Mouse (Mus musculus): ENCODE measurements around the gene Hist1h2bg.
A peak's percentile ranks its signal among the peaks of the same experiment; 100 is the strongest.
"Not testable (repeated sequence)": the region's sequence is repeated elsewhere in the genome, so short reads cannot be mapped to it uniquely, and the experiment has no call there.

Hist1h2bg gene

DNA sequence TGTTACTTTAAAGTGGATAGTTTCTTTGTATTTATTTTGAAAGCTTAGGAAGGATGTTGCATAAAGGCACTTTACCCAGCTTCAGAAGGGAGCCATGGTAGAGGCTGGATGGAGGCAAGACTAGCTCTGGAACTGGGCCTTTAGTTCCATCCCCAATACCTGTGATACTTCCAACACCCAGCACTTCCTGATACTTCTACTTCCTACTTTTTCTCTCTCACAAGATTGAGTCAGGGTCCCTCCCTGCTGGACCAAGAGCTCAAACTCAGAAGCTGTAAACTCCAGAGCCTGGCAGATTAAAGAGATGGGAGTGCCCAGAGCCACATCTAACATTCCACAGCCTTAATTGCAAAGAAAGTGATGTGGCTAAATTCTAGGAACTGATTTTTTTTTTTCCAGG is 13.1 kb downstream of the Hist1h2bg start:
- DNase-seq, result no peak

DNA sequence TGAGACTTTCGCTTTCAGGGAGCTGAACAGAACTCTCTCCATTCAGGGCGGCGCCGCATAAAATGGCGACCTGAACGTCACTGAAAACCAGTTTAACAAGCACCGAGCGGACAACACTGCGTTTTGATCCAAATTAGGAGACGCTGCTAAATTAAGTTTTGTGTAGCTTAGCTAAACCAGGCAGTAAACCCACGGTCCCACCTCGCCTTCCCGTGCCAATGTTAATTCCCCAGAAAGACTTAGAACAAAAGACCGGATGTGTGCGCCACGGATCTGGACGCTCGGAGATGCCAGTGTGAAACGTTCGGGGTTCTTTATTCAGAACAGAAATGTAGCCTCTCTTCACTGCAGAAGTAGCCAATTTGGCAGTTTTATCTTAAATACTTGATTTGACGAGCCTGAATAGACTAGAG is 13.8 kb downstream of the Hist1h2bg start:
- no peak for DNase-seq

GRCm38 (mm10) chr13:23585442-23586098 is 14.4 kb downstream of the Hist1h2bg start:
- peak; percentile 68 for DNase-seq

GRCm38 (mm10) chr13:23586099-23586939 is 15.1 kb downstream of the Hist1h2bg start:
- no peak for DNase-seq

DNA sequence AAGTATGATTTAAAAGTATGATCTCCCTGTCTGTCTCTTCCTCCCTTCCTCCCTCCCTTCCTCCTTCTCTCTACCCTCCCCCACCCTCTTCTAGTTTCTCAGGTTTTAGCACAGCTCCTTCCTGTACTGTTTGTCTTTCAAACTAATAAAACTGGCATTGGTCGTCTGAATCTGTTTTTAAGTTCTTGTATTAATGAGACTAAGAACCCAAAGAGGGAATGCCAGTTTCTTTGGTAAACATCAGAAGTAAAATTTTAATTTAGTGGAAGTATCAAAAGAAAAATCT is 15.7 kb downstream of the Hist1h2bg start:
- no peak for DNase-seq

DNA sequence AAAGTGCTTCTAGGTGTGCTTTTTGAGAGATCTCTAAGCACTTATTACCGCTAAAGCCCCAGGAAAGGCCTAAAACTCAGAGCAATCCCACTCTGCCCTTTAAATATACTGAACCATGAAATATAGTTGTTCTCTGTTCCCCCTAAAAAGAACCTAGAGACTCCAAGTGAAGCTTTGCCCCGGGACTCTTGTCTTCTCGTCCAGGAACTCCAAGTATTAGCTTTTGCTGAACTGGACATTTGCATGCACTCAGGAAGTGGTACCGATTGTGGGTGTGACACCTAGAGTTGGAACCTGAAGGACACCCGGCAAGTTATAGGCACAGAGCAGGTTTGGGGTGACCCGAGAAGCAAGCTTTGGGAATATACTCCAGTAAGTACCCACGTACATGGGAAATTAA is 20.0 kb downstream of the Hist1h2bg start:
- no peak for DNase-seq

DNA sequence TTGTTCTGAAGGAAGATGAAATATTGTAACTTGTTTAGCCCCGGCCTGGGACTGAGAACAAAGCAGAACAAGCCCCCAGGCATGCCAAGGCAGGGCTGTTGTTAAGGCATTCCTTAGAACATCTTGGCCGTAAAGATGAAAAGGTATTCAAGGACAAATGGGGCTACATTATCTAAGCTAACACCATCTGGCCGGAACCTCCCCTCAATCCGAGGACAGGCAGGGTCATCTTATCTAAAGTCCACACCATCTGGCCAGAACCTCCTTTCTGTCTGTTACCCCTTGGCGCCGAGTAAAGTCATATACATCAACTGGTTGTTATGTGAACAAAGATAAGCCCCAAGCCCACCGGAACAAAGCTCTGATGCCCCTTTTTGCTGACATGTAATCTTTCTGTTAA is 20.7 kb downstream of the Hist1h2bg start:
- not testable (repeated sequence) for DNase-seq

GRCm38 (mm10) chr13:23592614-23593013 is 21.4 kb downstream of the Hist1h2bg start:
- peak; percentile 73 for DNase-seq

DNA sequence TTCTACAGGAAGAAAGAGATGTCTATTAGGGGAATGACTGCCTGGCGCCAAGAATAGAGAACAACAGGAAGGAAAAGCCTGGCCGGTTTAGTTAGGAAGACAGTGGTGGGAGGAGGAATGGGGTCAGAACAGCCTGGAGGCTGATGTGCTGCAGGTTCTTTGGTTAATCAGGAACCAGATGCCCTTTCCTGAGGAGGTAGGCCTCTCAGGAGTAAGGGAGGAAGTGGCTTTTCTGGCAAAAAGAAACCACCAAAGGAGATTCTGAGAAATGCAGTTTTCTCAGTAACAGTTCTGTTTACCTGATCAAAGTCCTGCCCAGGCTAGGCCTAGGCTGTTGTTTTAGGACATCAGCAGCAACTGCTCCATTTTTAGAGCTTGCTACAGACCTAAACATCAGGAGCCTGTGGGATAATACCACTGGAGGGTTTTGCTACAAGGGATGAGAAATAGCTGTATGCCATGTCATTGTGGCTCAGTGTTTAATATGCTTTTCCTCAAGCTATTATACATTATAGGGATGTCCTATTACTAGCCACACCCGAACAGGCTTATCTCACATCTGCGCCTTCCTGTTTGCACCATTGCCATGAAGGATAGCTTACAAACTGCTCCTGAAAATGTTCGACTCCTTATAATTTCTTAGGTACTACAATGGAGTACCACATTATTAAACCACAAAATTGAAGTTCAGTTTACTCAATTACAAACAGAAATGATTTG is 22.0 kb downstream of the Hist1h2bg start:
- no peak for DNase-seq

GRCm38 (mm10) chr13:23595185-23595584 is 24.0 kb downstream of the Hist1h2bg start:
- no peak for DNase-seq

DNA sequence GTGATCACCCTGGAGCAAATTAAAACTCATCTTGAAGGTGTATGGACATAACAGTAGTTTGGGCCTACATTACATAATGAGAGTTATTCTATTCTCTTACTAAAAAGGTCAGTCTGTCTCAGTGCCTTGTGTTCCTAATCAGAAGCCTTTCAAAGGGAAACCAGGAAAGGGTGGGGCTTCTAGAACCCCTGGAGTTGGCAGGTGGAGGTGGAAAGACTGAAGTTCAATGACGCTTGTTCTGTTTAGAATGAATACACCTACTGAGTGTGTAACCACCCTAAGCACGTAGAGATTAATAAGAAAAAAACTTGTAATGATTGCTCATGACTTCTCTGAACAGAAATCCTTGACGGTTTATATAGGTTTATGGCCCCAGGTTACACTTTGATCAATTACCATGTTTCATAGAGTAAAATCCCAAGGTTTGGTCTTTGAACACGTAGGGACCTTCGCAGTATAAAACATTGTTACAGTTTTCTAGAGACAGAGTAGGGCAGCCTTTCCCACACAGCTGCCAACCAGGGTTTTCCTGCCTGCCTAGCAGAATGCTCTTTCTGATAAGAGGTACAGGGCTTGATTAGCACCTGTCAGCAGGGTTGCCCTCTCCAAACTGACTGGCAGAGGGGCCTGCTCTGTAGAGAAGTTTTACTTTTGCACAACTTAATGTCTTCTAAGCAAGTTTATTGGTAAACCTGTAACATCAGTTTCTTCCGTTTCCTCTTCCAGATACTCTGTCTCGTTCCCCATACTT is 24.6 kb downstream of the Hist1h2bg start:
- DNase-seq, result no peak

GRCm38 (mm10) chr13:23597957-23598356 is 26.8 kb downstream of the Hist1h2bg start:
- peak; percentile 55 for DNase-seq

DNA sequence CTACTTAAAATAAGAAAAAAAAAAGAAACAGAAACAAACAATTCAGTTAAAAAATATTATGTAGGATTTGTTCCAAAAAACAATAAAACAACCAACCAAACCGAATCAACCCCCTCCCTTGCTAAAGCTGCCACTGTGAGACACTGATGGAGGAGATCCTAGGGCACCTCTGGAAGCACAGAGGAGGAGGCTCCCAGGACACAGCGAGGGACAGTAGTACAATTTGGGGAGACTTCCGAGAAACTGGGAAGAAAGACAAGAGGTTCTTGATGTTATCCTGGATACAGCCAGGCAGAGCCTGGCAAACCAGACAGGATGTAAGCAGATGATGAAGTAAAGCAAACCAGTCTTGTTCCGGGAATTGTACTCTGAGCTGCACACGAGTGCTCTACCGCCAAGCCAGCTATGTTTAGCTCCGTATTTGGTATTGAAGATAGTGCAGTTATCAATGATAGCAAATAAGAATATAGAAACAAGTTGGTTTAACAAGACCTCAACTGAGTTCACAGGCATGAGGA is 32.0 kb downstream of the Hist1h2bg start:
- no peak for DNase-seq

- no peak for DNase-seq
Measured at GRCm38 (mm10) chr13:23604452-23604851, 33.3 kb downstream of the Hist1h2bg start.

DNA sequence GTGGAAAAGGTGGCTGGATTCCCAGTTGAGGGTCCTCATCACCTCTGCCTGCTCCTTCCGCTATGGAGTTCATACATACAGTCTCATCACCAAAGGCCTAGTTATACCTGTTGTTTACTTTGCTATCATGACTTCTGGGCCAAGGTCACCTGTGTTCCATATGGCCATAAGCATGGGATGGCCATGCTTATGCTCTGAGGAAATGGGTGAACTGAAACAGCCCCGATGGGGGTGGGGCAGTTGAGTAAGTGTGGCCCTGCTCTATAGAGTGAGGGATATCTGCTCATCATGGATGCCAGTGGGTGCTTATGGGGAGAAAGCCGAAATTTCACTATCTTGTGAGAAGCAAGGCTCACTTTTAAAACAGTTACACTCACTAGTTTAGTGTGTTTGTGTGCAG is 33.9 kb downstream of the Hist1h2bg start:
- no peak for DNase-seq

DNA sequence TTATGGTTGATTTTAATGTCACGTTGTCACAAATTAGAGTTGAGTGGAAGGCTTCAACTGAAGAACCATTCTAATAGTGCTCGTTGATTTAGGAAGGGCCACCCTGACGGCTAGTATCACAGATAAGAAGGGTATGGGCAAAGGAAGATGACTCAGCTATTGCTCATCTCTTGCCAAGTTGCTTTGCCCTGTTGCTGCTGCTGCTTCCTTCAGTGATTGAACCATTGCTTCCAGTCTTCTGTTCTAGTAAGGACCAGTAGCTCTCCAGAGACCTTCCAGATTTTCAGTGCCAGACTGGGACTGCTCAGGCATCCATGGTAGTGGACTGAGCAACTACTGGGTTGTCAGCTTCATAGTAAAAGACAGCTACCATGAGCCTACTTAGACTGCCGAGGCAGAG is 38.0 kb downstream of the Hist1h2bg start:
- no peak for DNase-seq

DNA sequence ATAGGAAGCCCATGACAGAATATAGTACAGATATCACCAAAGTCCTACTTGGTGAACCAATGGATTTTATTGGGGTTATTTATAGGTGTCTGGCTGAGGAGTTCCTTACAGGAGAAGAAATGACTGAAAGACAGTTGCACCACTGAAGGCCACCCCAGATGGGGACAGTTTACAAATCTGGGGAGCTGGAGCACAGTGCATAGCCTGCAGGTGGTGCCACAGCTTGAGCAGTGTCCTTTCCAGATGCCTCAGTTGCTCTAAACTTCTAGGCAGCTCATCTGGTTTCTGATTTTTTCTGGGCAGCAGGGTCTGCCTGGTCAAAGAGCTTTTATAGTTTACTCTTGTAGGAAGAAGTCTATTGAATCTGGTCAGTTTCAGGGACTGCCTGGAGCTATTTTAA is 38.6 kb downstream of the Hist1h2bg start:
- DNase-seq, result no peak

- no peak for DNase-seq
Measured at GRCm38 (mm10) chr13:23610393-23610792, 39.2 kb downstream of the Hist1h2bg start.

GRCm38 (mm10) chr13:23611638-23612037 is 40.4 kb downstream of the Hist1h2bg start:
- DNase-seq, result no peak

DNA sequence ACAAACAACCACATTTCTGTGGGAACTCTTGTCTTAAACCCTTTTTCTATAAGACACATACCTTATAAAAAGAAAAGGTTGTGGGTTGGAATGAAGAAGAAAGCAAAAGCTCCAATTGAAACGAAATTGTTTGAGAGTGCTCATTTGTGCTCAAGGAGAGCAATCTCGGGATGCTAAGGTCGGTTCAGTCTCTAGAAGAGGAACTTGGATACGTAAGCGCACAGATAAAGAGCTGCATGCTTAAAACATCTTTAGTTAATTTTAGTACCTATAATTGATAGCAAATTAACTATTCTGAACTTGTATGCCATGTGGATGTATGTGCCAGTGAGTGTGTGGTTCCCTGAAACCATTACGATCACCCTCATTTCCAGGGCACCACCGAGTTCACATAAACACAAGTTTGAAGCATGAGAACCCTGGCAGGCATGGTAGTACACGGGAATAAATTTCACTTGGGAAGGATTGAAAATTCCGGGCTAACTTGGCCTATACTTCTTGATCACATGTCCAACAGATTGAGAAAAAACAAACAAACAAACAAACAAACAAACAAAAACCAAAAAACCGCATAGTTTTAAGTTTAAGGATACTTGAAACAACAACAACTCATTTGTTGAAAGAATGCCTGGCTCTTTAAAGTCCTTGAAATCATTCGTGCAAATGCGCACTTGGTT is 49.0 kb downstream of the Hist1h2bg start:
- peak; percentile 27 for DNase-seq

DNA sequence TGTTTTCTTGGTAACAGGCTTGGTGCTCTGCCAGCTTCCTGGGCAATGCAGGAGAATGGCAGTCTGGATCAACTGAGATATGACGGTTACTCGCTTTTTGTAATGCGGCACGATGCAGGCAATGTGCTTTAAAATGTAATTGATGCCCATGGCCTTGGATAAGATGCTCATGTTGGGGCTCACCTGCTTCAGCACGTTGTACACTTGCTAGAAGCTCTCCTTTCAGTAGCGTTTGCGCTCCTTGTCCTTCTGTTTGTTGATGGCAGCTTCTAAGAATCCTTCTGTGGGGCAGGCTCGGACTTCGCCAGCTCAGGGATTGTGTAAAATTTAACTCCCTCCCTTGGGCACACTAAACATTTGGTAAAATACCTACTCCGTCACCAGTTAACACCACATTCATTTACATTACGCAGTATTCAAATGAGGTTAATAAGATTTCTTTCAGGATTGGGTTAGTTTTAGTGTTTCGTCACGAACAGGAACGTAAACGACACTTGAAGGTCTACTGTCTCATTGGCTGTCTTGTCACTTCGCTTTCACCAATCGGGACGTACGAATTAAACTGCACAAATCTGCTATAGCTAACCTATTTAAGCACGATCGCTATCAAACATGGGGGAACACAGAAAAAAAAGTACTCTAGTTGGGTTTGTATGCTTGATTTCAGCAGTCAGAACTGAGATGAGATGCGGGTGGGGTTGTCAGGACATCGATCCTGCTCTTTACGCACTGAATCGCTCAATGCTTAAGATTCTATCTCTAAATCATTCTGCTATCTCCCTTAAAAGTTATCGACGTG is 49.7 kb downstream of the Hist1h2bg start, which contains the start of gene Hist1h2be:
Hist1h2be (minus strand) TSS at position 392 of the 799 bp plus-strand sequence.
- peak; percentile 81 for DNase-seq

All from cerebellum, adult 11-12 months (tissue).